Mouse (Mus musculus) limb, embryonic 14.5 days (tissue): ENCODE measurements around the gene Ppdpf. TPM values are rescaled to one million over a fixed set of nuclear protein-coding genes. Genes with fewer than 3 reads are reported as not detected.
A peak's percentile ranks its signal among the peaks of the same experiment; 100 is the strongest.

ENCODE experiments used
- ATAC-seq: fragments of 200-750 bp; cut with Nextera tagmentation; 2 replicates; pipeline ENCODE4 v1.8.0; 2017; ENCODE audit warnings: low read depth, moderate number of reproducible peaks, moderate TSS enrichment; ENCODE audit not compliant: low FRiP score
- DNase-seq: peaks from one replicate; pipeline ENCODE4 v3.0.0-alpha.2; 2015; ENCODE audit warnings: low spot score
- H3K27ac ChIP-seq: fragments of 300-500 bp; sonication (generic); replicated peaks from 2 replicates; pipeline ENCODE4 v1.5.1; 2014; ENCODE audit warnings: low read depth, mild to moderate bottlenecking, low read length, moderate library complexity, mixed read lengths
- H3K27me3 ChIP-seq: fragments of 300-500 bp; sonication (generic); 2 replicates; pipeline ENCODE4 v1.6.1; 2014; ENCODE audit warnings: low read length, mixed read lengths; ENCODE audit not compliant: control insufficient read depth, insufficient read depth
- H3K36me3 ChIP-seq: fragments of 300-500 bp; sonication (generic); 2 replicates; pipeline ENCODE4 v1.6.1; 2014; ENCODE audit warnings: mild to moderate bottlenecking, low read length, moderate library complexity, mixed read lengths; ENCODE audit not compliant: control insufficient read depth, insufficient read depth
- H3K4me1 ChIP-seq: fragments of 300-500 bp; sonication (generic); 2 replicates; pipeline ENCODE4 v1.6.1; 2014; ENCODE audit warnings: antibody characterized with exemption, low read length, mixed read lengths; ENCODE audit not compliant: control insufficient read depth, insufficient read depth
- H3K4me2 ChIP-seq: fragments of 300-500 bp; sonication (generic); replicated peaks from 2 replicates; pipeline ENCODE4 v1.6.1; 2014; ENCODE audit warnings: low read depth, mild to moderate bottlenecking, low read length, moderate library complexity; ENCODE audit not compliant: severe bottlenecking
- H3K4me3 ChIP-seq: fragments of 300-500 bp; sonication (generic); replicated peaks from 2 replicates; pipeline ENCODE4 v1.5.1; 2014; ENCODE audit warnings: low read length
- H3K9ac ChIP-seq: fragments of 300-500 bp; sonication (generic); 2 replicates; pipeline ENCODE4 v1.6.1; 2014; ENCODE audit warnings: mild to moderate bottlenecking, low read depth, low read length, moderate library complexity; ENCODE audit not compliant: severe bottlenecking
- H3K9me3 ChIP-seq: fragments of 300-500 bp; sonication (generic); 2 replicates; pipeline ENCODE4 v1.6.1; 2016; ENCODE audit warnings: low read length; ENCODE audit not compliant: control insufficient read depth
- POLR2A ChIP-seq: fragments of 200-500 bp; IDR thresholded peaks from 2 replicates; pipeline ENCODE4 v1.8.0; 2012; ENCODE audit warnings: inconsistent platforms, mild to moderate bottlenecking, moderate library complexity, borderline replicate concordance; ENCODE audit not compliant: insufficient read depth, insufficient read length; ENCODE audit errors: extremely low read depth
- WGBS: fragments of 180-500 bp; shearing (Covaris S2); extraction: QIAGEN DNeasy Blood & Tissue Kit; methylation state at CpG from one replicate; pipeline ENCODE4 v1.1.7; 2014; 5-methylcytosine and 5-hydroxymethylcytosine counted together
- polyA plus RNA-seq, 2 experiments: library from polyadenylated mRNA; depleted of rRNA in 1 of 2; stranded (reverse) in 1 of 2; unstranded in 1 of 2; fragments of >200 nt; fragmentation: Nextera tagmentation in 1 of 2; extraction: Ambion mirVana in 1 of 2; gene quantifications; 2 replicates each; pipeline versions ENCODE4 v1.2.1 to v1.2.3; 2012 to 2014

Ppdpf gene
- polyA plus RNA-seq, 2 experiments, result 148 to 294 TPM

DNA sequence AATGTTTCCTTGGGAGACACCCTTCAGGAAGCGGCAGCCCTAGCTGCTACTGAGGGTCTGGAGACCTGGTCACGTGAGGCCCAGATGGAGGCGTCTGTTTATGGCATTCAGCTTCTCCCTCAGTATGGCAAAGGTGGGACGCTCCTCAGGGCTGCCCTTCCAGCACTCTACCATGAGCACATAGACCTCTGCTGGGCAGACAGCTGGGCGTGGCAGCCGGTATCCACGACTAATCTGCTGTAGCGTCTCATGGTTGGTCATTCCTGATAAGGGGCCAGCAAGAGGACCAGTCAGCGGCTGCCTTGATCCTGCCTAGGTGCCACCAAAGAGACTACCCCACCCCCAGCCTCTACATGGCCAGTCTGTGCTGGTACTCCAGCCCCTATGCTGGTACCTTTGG, 19.1 kb downstream of the Ppdpf start:
- no peak for TF ChIP-seq POLR2A
- Histone ChIP-seq H3K4me2 (no peak overlapping the region), H3K9ac (no peak overlapping the region), H3K9me3 (no peaks in the 10 kb centered on the region), H3K36me3 (no peaks in the 10 kb centered on the region), H3K27me3 (peaks cover 2% of the 10 kb centered on the region; the same call in 1 of the 2 replicates), H3K27ac (no peak overlapping the region), H3K4me1 (no peaks in the 10 kb centered on the region), H3K4me3 (no peak overlapping the region)
- DNase-seq, result no peak
- no peak for ATAC-seq
- WGBS, result 73% methylated on average over 9 of the region's 9 CpGs

DNA sequence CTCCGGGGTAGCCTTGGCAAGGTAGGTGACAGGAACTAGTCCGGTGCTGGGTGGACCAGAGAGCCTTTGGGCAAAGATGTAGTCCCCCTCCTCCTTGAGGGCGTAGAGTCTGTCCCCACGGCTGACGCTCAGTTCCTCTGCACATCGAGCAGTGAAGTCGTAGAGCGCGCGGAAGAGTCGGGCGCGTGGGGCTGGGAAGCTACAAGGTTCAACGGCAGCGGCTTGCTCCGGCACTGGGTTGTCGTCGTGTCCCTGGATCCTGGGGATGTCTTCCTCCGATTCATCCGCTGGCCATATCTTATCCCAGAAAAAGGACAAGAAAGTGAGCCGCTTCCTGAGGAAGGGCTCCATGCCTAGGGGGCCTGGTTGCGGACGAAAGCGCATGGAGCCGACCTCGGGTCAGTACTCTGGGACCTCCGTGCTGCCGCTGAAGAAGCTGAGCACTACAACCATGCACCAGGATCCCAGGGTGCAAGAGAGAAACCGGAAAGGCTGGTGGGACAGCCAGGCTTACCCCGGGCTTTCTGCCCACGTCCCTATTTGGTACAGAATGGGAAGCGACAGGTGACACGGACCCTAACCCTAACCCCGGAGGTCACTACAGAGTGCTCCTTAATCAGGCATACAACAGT, 25.5 kb downstream of the Ppdpf start:
- ATAC-seq (no peak), DNase-seq (no peak)
- H3K4me1 ChIP-seq, result no peaks in the 10 kb centered on the region
- no peak overlapping the region for H3K27ac ChIP-seq
- H3K36me3 ChIP-seq, result no peaks in the 10 kb centered on the region
- peak overlapping the region; percentile 47 for H3K4me2 ChIP-seq
- 0 out of 2 replicates have a peak overlapping the region, but pooled peaks have one; percentile 25 for H3K9ac ChIP-seq
- no peak for TF ChIP-seq POLR2A
- no peaks in the 10 kb centered on the region for H3K9me3 ChIP-seq
- 4% methylated on average over 33 of the region's 34 CpGs for WGBS
- H3K4me3 ChIP-seq, result peak overlapping the region; percentile 25
- peaks cover 31% of the 10 kb centered on the region for H3K27me3 ChIP-seq

DNA sequence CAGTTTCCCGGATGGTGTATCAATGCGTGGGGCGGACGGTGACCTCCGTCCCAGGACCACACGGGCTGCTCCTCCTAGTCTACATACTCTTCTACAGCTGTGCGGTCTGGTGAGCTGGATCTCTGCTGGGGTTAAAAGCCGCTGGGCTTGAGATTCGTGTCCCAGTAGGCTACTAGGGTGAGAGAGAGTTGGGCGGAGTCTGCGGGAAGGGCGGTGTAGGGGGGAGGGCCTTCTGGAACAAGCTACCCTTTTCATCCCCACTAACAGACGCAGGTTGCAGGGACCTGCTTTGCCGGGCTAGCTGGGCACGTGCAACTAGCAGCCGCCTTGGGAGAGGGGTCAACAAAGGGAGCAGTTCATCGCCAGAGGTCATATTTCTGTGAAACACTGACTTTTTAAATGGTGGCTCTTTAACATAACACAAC, 26.0 kb downstream of the Ppdpf start, which contains the start of gene Srms:
Srms (minus strand) TSS at position 165 of the 425 bp plus-strand sequence.
- peak; percentile 44; the same call in 1 of the 2 replicates for ATAC-seq
- Histone ChIP-seq H3K4me3 (peak within 1 kb of the TSS; percentile 25), H3K4me2 (peak within 1 kb of the TSS; percentile 47), H3K4me1 (no peaks in the 10 kb centered on the region), H3K27ac (no peak within 1 kb of the TSS), H3K9me3 (no peaks in the 10 kb centered on the region), H3K9ac (0 out of 2 replicates have a peak within 1 kb of the TSS, but pooled peaks have one; percentile 25), H3K27me3 (peaks cover 31% of the 10 kb centered on the region), H3K36me3 (no peaks in the 10 kb centered on the region)
- TF ChIP-seq POLR2A, result no peak
- WGBS, result 1% methylated on average over 17 of the region's 17 CpGs
- DNase-seq, result peak; percentile 14

DNA sequence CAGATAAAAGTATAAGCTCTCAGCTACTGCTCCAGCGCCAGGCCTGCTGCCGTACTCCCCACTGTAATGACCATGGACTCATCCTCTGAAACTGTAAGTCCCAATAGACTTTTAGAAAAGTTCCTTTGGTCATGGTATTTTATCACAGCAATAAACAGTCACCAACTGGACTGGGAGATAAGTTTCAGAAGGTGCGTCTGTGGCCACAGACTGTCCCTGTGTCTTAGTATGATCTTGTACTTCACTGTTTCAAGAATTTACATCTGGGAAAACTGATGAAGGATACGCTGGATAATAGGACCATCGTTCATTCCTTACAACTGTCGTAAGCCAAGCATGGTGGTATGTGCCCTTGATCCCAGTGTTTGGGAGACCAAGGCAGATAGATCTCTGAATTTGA, 29.0 kb downstream of the Ppdpf start:
- 87% methylated on average over 6 of the region's 6 CpGs for WGBS
- DNase-seq, result no peak
- H3K27ac ChIP-seq, result no peak overlapping the region

DNA sequence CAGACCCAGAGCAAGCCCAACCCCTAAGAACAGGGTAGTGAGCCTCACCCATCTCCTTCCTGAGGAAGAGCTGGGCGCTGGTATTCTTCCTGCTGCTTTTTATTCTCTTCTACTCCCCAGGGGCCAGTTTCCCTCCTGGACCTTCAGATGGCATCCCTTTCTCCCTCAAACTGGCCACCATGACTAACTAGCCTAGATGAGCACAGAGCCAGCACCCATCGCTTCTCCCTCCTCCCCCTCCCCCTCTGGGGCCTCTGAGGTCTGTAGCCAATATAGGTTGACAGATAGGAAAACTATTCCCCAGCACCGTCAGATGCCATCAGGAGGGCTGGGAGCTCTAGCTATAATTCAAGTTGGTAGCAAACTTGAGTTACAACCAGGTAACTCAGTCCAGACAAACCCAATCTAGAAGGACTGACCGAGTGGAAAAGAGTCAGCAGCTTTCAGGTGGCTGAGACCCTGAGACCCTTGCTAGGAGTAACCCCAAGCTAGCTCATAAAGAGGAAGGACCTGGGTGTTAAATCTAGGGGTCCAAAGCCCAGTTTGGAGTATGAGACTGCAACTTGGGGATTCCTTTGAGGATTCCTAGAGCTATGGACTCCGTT, 31.9 kb downstream of the Ppdpf start:
- no peaks in the 10 kb centered on the region for H3K9me3 ChIP-seq
- H3K4me3 ChIP-seq, result no peak overlapping the region
- H3K4me2 ChIP-seq, result no peak overlapping the region
- no peak for TF ChIP-seq POLR2A
- no peak for ATAC-seq
- H3K36me3 ChIP-seq, result no peaks in the 10 kb centered on the region
- H3K27ac ChIP-seq, result peak overlapping the region; percentile 40
- H3K27me3 ChIP-seq, result peaks cover under 1% of the 10 kb centered on the region; the same call in 1 of the 2 replicates
- WGBS, result 50% methylated on average over 5 of the region's 5 CpGs
- H3K4me1 ChIP-seq, result peaks cover 16% of the 10 kb centered on the region
- no peak for DNase-seq
- no peak overlapping the region for H3K9ac ChIP-seq

More for the DNA sequence above, 29.0 kb downstream of the Ppdpf start:
- no peak for ATAC-seq
- H3K36me3 ChIP-seq, result no peaks in the 10 kb centered on the region
- H3K4me3 ChIP-seq, result no peak overlapping the region
- peaks cover 16% of the 10 kb centered on the region for H3K4me1 ChIP-seq
- no peaks in the 10 kb centered on the region for H3K9me3 ChIP-seq
- no peak overlapping the region for H3K9ac ChIP-seq
- TF ChIP-seq POLR2A, result no peak
- H3K4me2 ChIP-seq, result no peak overlapping the region
- peaks cover 30% of the 10 kb centered on the region for H3K27me3 ChIP-seq
